Mouse (Mus musculus): ENCODE data around the gene Ush1g.
A peak's percentile ranks its signal among the peaks of the same experiment; 100 is the strongest.

The Ush1g gene

GRCm38 (mm10) chr11:115321906-115322693 is at the start of gene Ush1g:
Gene Ush1g (minus strand): TSS chr11:115322041.
- DNase-seq (ENCODE audit: extremely low read depth, insufficient read length, low spot score) = peak; percentile 51

GRCm38 (mm10) chr11:115371354-115371753 is 49.5 kb upstream of the Ush1g start:
- DNase-seq (ENCODE audit: extremely low read depth, insufficient read length, low spot score) = no peak

- no peak for DNase-seq (ENCODE audit: extremely low read depth, insufficient read length, low spot score)
These were observed 48.5 kb upstream of the Ush1g start for GRCm38 (mm10) chr11:115370368-115370767.

- peak; percentile 89 for DNase-seq (ENCODE audit: extremely low read depth, insufficient read length, low spot score)
These were observed 45.6 kb upstream of the Ush1g start, which contains the start of gene Hid1 for GRCm38 (mm10) chr11:115367395-115367944. Gene Hid1 (minus strand): TSS chr11:115367756.

GRCm38 (mm10) chr11:115366706-115367394 is 45.0 kb upstream of the Ush1g start:
- peak; percentile 72 for DNase-seq (ENCODE audit: extremely low read depth, insufficient read length, low spot score)

GRCm38 (mm10) chr11:115366039-115366705 is 44.3 kb upstream of the Ush1g start:
- peak; percentile 66 for DNase-seq (ENCODE audit: extremely low read depth, insufficient read length, low spot score)

- no peak for DNase-seq (ENCODE audit: extremely low read depth, insufficient read length, low spot score)
These were observed 42.3 kb upstream of the Ush1g start for GRCm38 (mm10) chr11:115364136-115364535.

- DNase-seq (ENCODE audit: extremely low read depth, insufficient read length, low spot score) = no peak
These were observed 37.9 kb upstream of the Ush1g start for GRCm38 (mm10) chr11:115359726-115360125.

- no peak for DNase-seq (ENCODE audit: extremely low read depth, insufficient read length, low spot score)
These were observed 37.5 kb upstream of the Ush1g start for GRCm38 (mm10) chr11:115359293-115359692.

- no peak for DNase-seq (ENCODE audit: extremely low read depth, insufficient read length, low spot score)
These were observed 36.6 kb upstream of the Ush1g start for GRCm38 (mm10) chr11:115358468-115358867.

- DNase-seq (ENCODE audit: extremely low read depth, insufficient read length, low spot score) = peak; percentile 44
These were observed 32.3 kb upstream of the Ush1g start for GRCm38 (mm10) chr11:115354183-115354582.

- DNase-seq (ENCODE audit: extremely low read depth, insufficient read length, low spot score) = no peak
These were observed 31.5 kb upstream of the Ush1g start for GRCm38 (mm10) chr11:115353375-115353774.

- no peak for DNase-seq (ENCODE audit: extremely low read depth, insufficient read length, low spot score)
These were observed 28.1 kb upstream of the Ush1g start for GRCm38 (mm10) chr11:115349976-115350375.

GRCm38 (mm10) chr11:115348681-115349248 is 26.9 kb upstream of the Ush1g start:
- no peak for DNase-seq (ENCODE audit: extremely low read depth, insufficient read length, low spot score)

- no peak for DNase-seq (ENCODE audit: extremely low read depth, insufficient read length, low spot score)
These were observed 23.7 kb upstream of the Ush1g start for GRCm38 (mm10) chr11:115345515-115345914.

- DNase-seq (ENCODE audit: extremely low read depth, insufficient read length, low spot score) = no peak
These were observed 23.1 kb upstream of the Ush1g start for GRCm38 (mm10) chr11:115344967-115345366.

GRCm38 (mm10) chr11:115341866-115342265 is 20.0 kb upstream of the Ush1g start:
- DNase-seq (ENCODE audit: extremely low read depth, insufficient read length, low spot score) = no peak

GRCm38 (mm10) chr11:115341246-115341645 is 19.4 kb upstream of the Ush1g start:
- no peak for DNase-seq (ENCODE audit: extremely low read depth, insufficient read length, low spot score)

- DNase-seq (ENCODE audit: extremely low read depth, insufficient read length, low spot score) = no peak
These were observed 16.0 kb upstream of the Ush1g start for GRCm38 (mm10) chr11:115337826-115338225.

- no peak for DNase-seq (ENCODE audit: extremely low read depth, insufficient read length, low spot score)
These were observed 15.5 kb upstream of the Ush1g start for GRCm38 (mm10) chr11:115337350-115337749.

- no peak for DNase-seq (ENCODE audit: extremely low read depth, insufficient read length, low spot score)
These were observed 14.3 kb upstream of the Ush1g start for GRCm38 (mm10) chr11:115336115-115336514.
